Mouse (Mus musculus): ENCODE measurements at regions not wholly inside any gene's neighbourhood (a gene's known extent, or its start where the extent isn't known, plus 50 kb on each side); places are given as distances from the start of the nearest gene placed in this dataset.

DNA sequence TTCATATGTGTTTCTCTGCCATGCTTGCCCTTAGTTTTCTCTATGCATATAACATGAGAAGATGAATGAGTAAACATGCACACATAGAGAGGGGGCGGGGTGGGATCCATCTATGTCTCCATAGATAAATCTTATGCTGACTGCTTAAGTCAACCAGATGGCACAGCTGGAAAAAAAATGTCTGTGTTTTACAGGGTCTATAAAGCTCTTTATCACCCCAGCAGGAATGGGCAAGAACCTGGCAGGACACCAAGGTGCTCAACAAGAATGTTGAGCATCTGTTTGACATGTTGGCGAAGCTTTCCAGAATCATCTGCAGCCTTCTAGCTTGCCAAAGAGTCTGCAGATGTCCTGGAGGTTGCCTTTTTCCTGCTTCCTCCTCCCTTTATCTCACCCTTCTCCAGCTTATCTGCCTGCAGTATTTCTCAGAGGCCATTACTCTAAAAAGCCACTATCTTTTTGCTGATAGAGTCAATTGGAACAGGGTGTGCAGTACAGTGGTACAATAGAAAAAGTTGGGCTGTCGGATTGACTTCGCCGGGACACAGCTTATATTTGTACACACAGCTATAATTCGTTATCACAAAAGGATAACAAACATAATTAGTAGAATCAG, 73.0 kb upstream of the 4930596D02Rik start:
- TF ChIP-seq CTCF (IDR thresholded peaks at IDR 0.05; ENCODE audit: borderline replicate concordance, insufficient read depth, low read depth, low read length) (no peak), POLR2A (IDR thresholded peaks at IDR 0.05; ENCODE audit: borderline replicate concordance, insufficient read depth, low read length) (no peak)

Data from cerebellum, adult 2 months (tissue).